Mouse (Mus musculus) adrenal gland, postnatal 4 days (tissue): ENCODE measurements at regions not wholly inside any gene's neighbourhood (a gene's known extent, or its start where the extent isn't known, plus 50 kb on each side); places are given as distances from the start of the nearest gene placed in this dataset.

Experiments used
- DNase-seq, 2 experiments: peaks; one replicate each; pipeline ENCODE4 v3.0.0; 2021 to 2022; ENCODE audit warnings: low spot score in 2 of 2, mixed read lengths in 2 of 2

- DNase-seq = no peak
These were observed 182.1 kb downstream of the Rap2a start for GRCm38 (mm10) chr14:120660321-120660781.

- DNase-seq = no peak
These were observed 182.9 kb downstream of the Rap2a start for GRCm38 (mm10) chr14:120661111-120661510.

- no peak for DNase-seq
These were observed 191.4 kb downstream of the Rap2a start for GRCm38 (mm10) chr14:120669665-120670064.

- no peak for DNase-seq
These were observed 197.5 kb downstream of the Rap2a start for GRCm38 (mm10) chr14:120675752-120676151.

- no peak for DNase-seq
These were observed 200.3 kb downstream of the Rap2a start for GRCm38 (mm10) chr14:120678533-120678932.

- DNase-seq = no peak
These were observed 200.8 kb downstream of the Rap2a start for GRCm38 (mm10) chr14:120679072-120679471.

GRCm38 (mm10) chr14:120680272-120680671, 202.0 kb downstream of the Rap2a start:
- no peak for DNase-seq

GRCm38 (mm10) chr14:120685263-120685662, 207.0 kb downstream of the Rap2a start:
- DNase-seq = no peak

- DNase-seq = no peak
These were observed 207.6 kb downstream of the Rap2a start for GRCm38 (mm10) chr14:120685877-120686276.

- DNase-seq = no peak
These were observed 208.5 kb downstream of the Rap2a start for GRCm38 (mm10) chr14:120686751-120687150.

GRCm38 (mm10) chr14:120699378-120699777, 211.6 kb upstream of the Ipo5 start:
- DNase-seq = no peak

GRCm38 (mm10) chr14:120705301-120705801, 205.7 kb upstream of the Ipo5 start:
- DNase-seq = no peak

- no peak for DNase-seq
These were observed 200.2 kb upstream of the Ipo5 start for GRCm38 (mm10) chr14:120710782-120711181.

- DNase-seq = no peak
These were observed 190.3 kb upstream of the Ipo5 start for GRCm38 (mm10) chr14:120720464-120721445.

- DNase-seq = no peak
These were observed 189.2 kb upstream of the Ipo5 start for GRCm38 (mm10) chr14:120721593-120722461.

GRCm38 (mm10) chr14:120722546-120723112, 188.4 kb upstream of the Ipo5 start:
- DNase-seq = no peak

GRCm38 (mm10) chr14:120728107-120728506, 182.9 kb upstream of the Ipo5 start:
- DNase-seq = no peak

GRCm38 (mm10) chr14:120730226-120730625, 180.8 kb upstream of the Ipo5 start:
- no peak for DNase-seq

GRCm38 (mm10) chr14:120731679-120732281, 179.2 kb upstream of the Ipo5 start:
- DNase-seq = no peak

GRCm38 (mm10) chr14:120732400-120733138, 178.5 kb upstream of the Ipo5 start:
- no peak for DNase-seq
